Mouse (Mus musculus): ENCODE data around the gene Dlgap5. TPM values are rescaled to one million over a fixed set of nuclear protein-coding genes. Genes with fewer than 3 reads are reported as not detected.

Dlgap5 gene
- polyA plus RNA-seq (2017; shearing (Covaris generic)) = 11.5 TPM

GRCm38 (mm10) chr14:47417775-47418665 is at the start of gene Dlgap5:
Gene Dlgap5, minus strand, starts transcription at chr14:47418407.

GRCm38 (mm10) chr14:47450121-47450520 is 31.9 kb upstream of the Dlgap5 start, which contains the start of gene Fbxo34:
Gene Fbxo34, plus strand, starts transcription at chr14:47450421.

DNA sequence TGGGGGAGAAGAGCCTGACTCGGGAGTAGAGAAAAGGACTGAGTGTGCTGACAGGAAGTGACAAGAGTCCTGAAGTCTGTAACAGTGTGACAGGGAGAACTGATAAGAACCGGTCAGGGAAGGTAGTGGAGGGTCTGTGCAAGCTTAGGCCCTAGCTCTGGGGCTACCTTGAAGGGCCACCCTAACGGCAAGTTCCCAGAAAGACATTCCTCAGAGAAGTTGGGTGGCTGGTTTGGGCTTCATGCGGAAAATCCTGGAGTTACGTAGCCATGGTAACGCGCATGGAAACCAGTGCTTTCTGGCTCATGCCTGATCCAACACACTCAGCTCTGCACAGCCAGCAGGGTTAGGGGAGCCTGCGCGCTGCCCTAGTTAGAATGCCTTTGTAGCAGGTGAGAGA is 50.7 kb downstream of the Dlgap5 start, which contains the start of gene Lgals3:
Gene Lgals3 (plus strand): TSS at position 291 of the 400 bp plus-strand sequence.

Other genes starting within 250 kb of the Dlgap5 start
- 12.1 TPM for gene Gch1, start 229.0 kb downstream of the Dlgap5 start, polyA plus RNA-seq (2017; shearing (Covaris generic))
- 12.3 TPM for gene Wdhd1, start 141.6 kb downstream of the Dlgap5 start, polyA plus RNA-seq (2017; shearing (Covaris generic))
- gene Socs4, start 141.5 kb downstream of the Dlgap5 start, polyA plus RNA-seq (2017; shearing (Covaris generic)) = 13.7 TPM
- 47.0 TPM for gene Mapk1ip1l, start 120.1 kb downstream of the Dlgap5 start, polyA plus RNA-seq (2017; shearing (Covaris generic))
- 6.9 TPM for gene Lgals3, start 50.7 kb downstream of the Dlgap5 start, polyA plus RNA-seq (2017; shearing (Covaris generic))
- gene Fbxo34, start 32.0 kb upstream of the Dlgap5 start, polyA plus RNA-seq (2017; shearing (Covaris generic)) = 20.9 TPM
- gene Atg14, start 152.2 kb upstream of the Dlgap5 start, polyA plus RNA-seq (2017; shearing (Covaris generic)) = 15.5 TPM
- gene Ktn1, start 230.0 kb upstream of the Dlgap5 start, polyA plus RNA-seq (2017; shearing (Covaris generic)) = 71.8 TPM

Data from CD4-positive, CD25-positive, alpha-beta regulatory T cell (primary cell).